In genomic region chr10:109887160-109887559, GRCm38 (mm10) we compare ENCODE assay signal across 22 mouse cellular contexts.
DNase-seq lines count a peak whose midpoint lies in the region; ATAC-seq and TF ChIP-seq lines count a peak whose summit lies in the region.
"Had no signal": no experiment of that assay in that cellular context is flagged by ENCODE, and none has a peak within 500 bp of the region (broad histone marks: within the 10 kb centered on the region; RNA-seq: fewer than 3 reads in every experiment).

No protein-coding gene starts in this region.

- peak; percentile 20 for DNase-seq in CH12.LX (ENCODE audit: extremely low read depth)
- DNase-seq in fat pad, adult 2 months (ENCODE audit: extremely low read depth, low read depth, low spot score) = peak; percentile 80
- DNase-seq in gonadal fat pad, adult 2 months (ENCODE audit: low read depth) = peak; percentile 75
- no peak for DNase-seq in Muller cell, postnatal 12 days (ENCODE audit: inconsistent ontology term)
- DNase-seq in thymus, adult 18-20 months = no peak
- DNase-seq: adrenal gland, adult 2 months; adrenal gland, adult 8-10 months; adrenal gland, postnatal 10 days; adrenal gland, postnatal 14 days; adrenal gland, postnatal 25 days; adrenal gland, postnatal 36 days; B cell, adult 2 months; cerebellum, adult 11 months; cerebellum, adult 11-12 months; cerebellum, adult 18-20 months; cerebellum, adult 2 months; cerebellum, adult 8-10 months had no signal

- no peak for ATAC-seq in hindbrain, embryonic 13.5 days (ENCODE audit: low FRiP score)
- ATAC-seq: activated CD4-positive, CD25-positive, alpha-beta regulatory T cell, adult 4 months; CD4-positive, CD25-positive, alpha-beta regulatory T cell, adult 4 months; Patski had no signal

- peaks cover 0 to 23% of the 10 kb centered on the region in 2 experiments; a peak in 2 of 4 replicates for H3K4me1 ChIP-seq in CH12.LX (ENCODE audit: control insufficient read depth in 1 of 2, insufficient read depth in 2 of 2)
- peaks cover 11% of the 10 kb centered on the region for H3K4me1 ChIP-seq in hindbrain, embryonic 13.5 days (replicated peaks)

- no peaks in the 10 kb centered on the region for H3K9me3 ChIP-seq in CH12.LX (replicated peaks; ENCODE audit: low read length)
- H3K9me3 ChIP-seq in hindbrain, embryonic 13.5 days = no peaks in the 10 kb centered on the region

- TF ChIP-seq RAD21 in CH12.LX (IDR thresholded peaks at IDR 0.05; ENCODE audit: low read depth, low read length) = no peak

- no peak for TF ChIP-seq POLR2A in CH12.LX (IDR thresholded peaks at IDR 0.05; ENCODE audit: low read depth, low read length)

- in situ Hi-C loops in CH12.LX (cut with MboI; ENCODE audit: low pct_ligation_motif_present, low pct_unique_long_range_greater_than_20kb, low sequenced_read_pairs) = no loop called here

- no peaks in the 10 kb centered on the region for H3K36me3 ChIP-seq in CH12.LX (replicated peaks in 1 of 2; ENCODE audit: control insufficient read depth in 1 of 2, insufficient read depth in 1 of 2, low read length in 1 of 2)
- no peaks in the 10 kb centered on the region for H3K36me3 ChIP-seq in hindbrain, embryonic 13.5 days
- H3K36me3 ChIP-seq: G1E had no signal

- no peaks in the 10 kb centered on the region for H3K79me2 ChIP-seq in CH12.LX (replicated peaks; ENCODE audit: control insufficient read depth, extremely low read depth, insufficient read depth, poor library complexity, severe bottlenecking)

- H3K4me3 ChIP-seq in CH12.LX (replicated peaks in 1 of 3; ENCODE audit: low read depth in 2 of 3, low read length in 2 of 3, poor library complexity in 1 of 3) = no peak overlapping the region
- H3K4me3 ChIP-seq in hindbrain, embryonic 13.5 days = no peak overlapping the region

- no peak for TF ChIP-seq EP300 in CH12.LX (IDR thresholded peaks at IDR 0.05; ENCODE audit: low read length)

- H3K9ac ChIP-seq in CH12.LX (ENCODE audit: insufficient read depth, low read depth) = no peak overlapping the region
- no peak overlapping the region for H3K9ac ChIP-seq in hindbrain, embryonic 13.5 days

- H3K4me2 ChIP-seq in CH12.LX (ENCODE audit: insufficient read depth, low read depth, poor library complexity, severe bottlenecking) = no peak overlapping the region
- H3K4me2 ChIP-seq in hindbrain, embryonic 13.5 days = no peak overlapping the region

- WGBS in hindbrain, embryonic 13.5 days = 92% methylated on average over 3 of the region's 3 CpGs

- H3K27ac ChIP-seq in CH12.LX (ENCODE audit: insufficient read depth, low read depth) = no peak overlapping the region
- H3K27ac ChIP-seq in hindbrain, embryonic 13.5 days = no peak overlapping the region

- no peak for TF ChIP-seq CTCF in CH12.LX (conservative IDR thresholded peaks at IDR 0.05 in 1 of 2, IDR thresholded peaks at IDR 0.05 in 1 of 2; ENCODE audit: low read depth in 2 of 2, low read length in 2 of 2)

- dilution Hi-C loops in CH12.LX (cut with MboI; ENCODE audit: extremely low pct_ligation_motif_present, extremely low pct_unique_long_range_greater_than_20kb, low sequenced_read_pairs) = no loop called here

- H3K27me3 ChIP-seq in CH12.LX (replicated peaks) = no peaks in the 10 kb centered on the region
- H3K27me3 ChIP-seq in hindbrain, embryonic 13.5 days = no peaks in the 10 kb centered on the region
- H3K27me3 ChIP-seq: Patski had no signal

TF ChIP-seq in CH12.LX, 34 proteins besides CTCF, POLR2A, EP300 and RAD21:
- no peak for TF ChIP-seq PAX5 (IDR thresholded peaks at IDR 0.05; ENCODE audit: low read length)

Comparison
In these comparisons a context has a peak if more than half of its experiments do, and no peak if none do; other contexts are left out.
1. DNase-seq: peak in CH12.LX (single experiment), fat pad, adult 2 months (single experiment) and gonadal fat pad, adult 2 months (single experiment); none in Muller cell, postnatal 12 days (single experiment) and thymus, adult 18-20 months (0 of 2).